Mouse (Mus musculus): Measurements from ENCODE around the gene Speer4c. TPM values are rescaled to one million over a fixed set of nuclear protein-coding genes. Genes with fewer than 3 reads are reported as not detected.
"Not testable (repeated sequence)": the region's sequence is repeated elsewhere in the genome, so short reads cannot be mapped to it uniquely, and the experiment has no call there.

Gene Speer4c
- total RNA-seq (2021) (not detected), polyA plus RNA-seq (2012; rRNA removed) (not detected in 2 replicates)
- long read RNA-seq, result 0 reads

GRCm38 (mm10) chr5:15714171-15714570 lies at the start of gene Speer4c:
Gene Speer4c (minus strand): TSS chr5:15714271.
- DNase-seq, result not testable (repeated sequence)

GRCm38 (mm10) chr5:15747478-15748255 lies 33.6 kb upstream of the Speer4c start:
- DNase-seq, result no peak

- DNase-seq, result no peak
Measured at GRCm38 (mm10) chr5:15734097-15734867, 20.2 kb upstream of the Speer4c start.

GRCm38 (mm10) chr5:15702891-15703290 lies 11.2 kb downstream of the Speer4c start:
- DNase-seq, result not testable (repeated sequence)

- not testable (repeated sequence) for DNase-seq
Measured at GRCm38 (mm10) chr5:15697719-15698118, 16.4 kb downstream of the Speer4c start.

GRCm38 (mm10) chr5:15691849-15692248 lies 22.2 kb downstream of the Speer4c start:
- not testable (repeated sequence) for DNase-seq

- not testable (repeated sequence) for DNase-seq
Measured at GRCm38 (mm10) chr5:15690822-15691221, 23.2 kb downstream of the Speer4c start.

- not testable (repeated sequence) for DNase-seq
Measured at GRCm38 (mm10) chr5:15689659-15690213, 24.3 kb downstream of the Speer4c start.

- not testable (repeated sequence) for DNase-seq
Measured at GRCm38 (mm10) chr5:15688874-15689658, 25.0 kb downstream of the Speer4c start.

GRCm38 (mm10) chr5:15681301-15682035 lies 32.6 kb downstream of the Speer4c start:
- DNase-seq, result not testable (repeated sequence)

GRCm38 (mm10) chr5:15679980-15680949 lies 33.8 kb downstream of the Speer4c start:
- DNase-seq, result not testable (repeated sequence)

- DNase-seq, result not testable (repeated sequence)
Measured at GRCm38 (mm10) chr5:15678907-15679306, 35.2 kb downstream of the Speer4c start.

GRCm38 (mm10) chr5:15677750-15678149 lies 36.3 kb downstream of the Speer4c start:
- DNase-seq, result not testable (repeated sequence)

- not testable (repeated sequence) for DNase-seq
Measured at GRCm38 (mm10) chr5:15674429-15675244, 39.4 kb downstream of the Speer4c start.

GRCm38 (mm10) chr5:15673989-15674388 lies 40.1 kb downstream of the Speer4c start:
- DNase-seq, result not testable (repeated sequence)

- DNase-seq, result not testable (repeated sequence)
Measured at GRCm38 (mm10) chr5:15670789-15671188, 43.3 kb downstream of the Speer4c start.

- not testable (repeated sequence) for DNase-seq
Measured at GRCm38 (mm10) chr5:15663847-15664246, 50.2 kb downstream of the Speer4c start.

All from adrenal gland, adult 2 months (tissue).